Mouse (Mus musculus) olfactory bulb, adult 2 months (tissue): ENCODE results near the gene Col23a1.

Experiments used
- CTCF ChIP-seq: fragments of 200-500 bp; IDR thresholded peaks from 2 replicates; pipeline ENCODE4 v1.5.1; 2012; ENCODE audit warnings: low read depth, mild to moderate bottlenecking, low read length, moderate library complexity; ENCODE audit not compliant: insufficient read depth
- POLR2A ChIP-seq: fragments of 200-500 bp; IDR thresholded peaks from 2 replicates; pipeline ENCODE4 v1.6.1; 2012; ENCODE audit warnings: mild to moderate bottlenecking, low read depth, low read length, moderate library complexity; ENCODE audit not compliant: insufficient read depth

GRCm38 (mm10) chr11:51262342-51263285 lies 27.1 kb upstream of the Col23a1 start, which contains the start of gene BC049762:
- TF ChIP-seq POLR2A (peak; percentile 98), CTCF (no peak)
